Mouse (Mus musculus): ENCODE measurements at regions not wholly inside any gene's neighbourhood (a gene's known extent, or its start where the extent isn't known, plus 50 kb on each side); places are given as distances from the start of the nearest gene placed in this dataset.

DNA sequence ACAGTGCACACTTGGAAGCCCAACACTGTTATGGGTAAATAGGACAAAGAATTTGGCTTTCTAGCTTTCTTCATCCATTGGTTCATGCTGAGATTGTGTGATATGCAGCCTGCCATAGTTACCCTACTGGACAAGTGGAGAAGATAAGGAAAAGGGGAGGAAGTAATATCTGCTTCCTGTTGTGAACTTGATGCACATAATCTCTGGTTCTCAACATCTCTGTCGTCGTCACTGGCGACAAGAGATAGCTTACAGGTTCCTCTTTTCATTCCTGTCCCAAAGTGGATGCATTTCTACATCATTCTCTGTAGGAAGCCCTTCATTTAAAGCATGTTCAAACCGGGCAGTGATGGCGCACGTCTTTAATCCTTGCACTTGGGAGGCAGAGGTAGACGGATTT lies 491.4 kb upstream of the Gm765 start:
- TF ChIP-seq KAT2A (IDR thresholded peaks at IDR 0.05; ENCODE audit: insufficient replicate concordance, low read length) (no peak), CTCF (conservative IDR thresholded peaks at IDR 0.05 in 1 of 2, IDR thresholded peaks at IDR 0.05 in 1 of 2; ENCODE audit: low read depth in 2 of 2, low read length in 2 of 2) (no peak), CHD2 (IDR thresholded peaks at IDR 0.05; ENCODE audit: low read length) (no peak), GABPA (IDR thresholded peaks at IDR 0.05; ENCODE audit: insufficient replicate concordance, low read depth, low read length) (no peak), MAX (IDR thresholded peaks at IDR 0.05; ENCODE audit: low read length) (no peak), HCFC1 (IDR thresholded peaks at IDR 0.05; ENCODE audit: low read depth, low read length) (no peak), CHD1 (IDR thresholded peaks at IDR 0.05; ENCODE audit: low read depth, low read length) (no peak)

Measured in CH12.LX (cell line).